Mouse (Mus musculus): ENCODE measurements around the gene Gna14.

GRCm38 (mm10) chr19:16437170-16437483 is 1.6 kb downstream of the Gna14 start:
- no peak for TF ChIP-seq POLR2A (IDR thresholded peaks at IDR 0.05; ENCODE audit: low read depth, low read length)
- no peak for TF ChIP-seq CTCF (conservative IDR thresholded peaks at IDR 0.05; ENCODE audit: insufficient read depth, insufficient read length, low read depth, low read length)
